Mouse (Mus musculus) cerebellum, adult 9-10 months (tissue): ENCODE measurements around the gene Gm9964.
A peak's percentile ranks its signal among the peaks of the same experiment; 100 is the strongest.
"Not testable (repeated sequence)": the region's sequence is repeated elsewhere in the genome, so short reads cannot be mapped to it uniquely, and the experiment has no call there.

Experiments used
- DNase-seq: peaks from one replicate; pipeline ENCODE4 v3.0.0; 2022

Gm9964 gene

GRCm38 (mm10) chr11:79296856-79297491 lies at the start of gene Gm9964:
TSS of gene Gm9964 (minus strand) at chr11:79296906.
- DNase-seq: no peak

GRCm38 (mm10) chr11:79339808-79340781 lies 43.4 kb upstream of the Gm9964 start:
- DNase-seq: peak; percentile 47

GRCm38 (mm10) chr11:79339234-79339807 lies 42.6 kb upstream of the Gm9964 start, which contains the start of gene Nf1:
TSS of gene Nf1 (plus strand) at chr11:79339693.
- peak; percentile 97 for DNase-seq

GRCm38 (mm10) chr11:79338621-79339020 lies 41.9 kb upstream of the Gm9964 start:
- DNase-seq: no peak

GRCm38 (mm10) chr11:79336722-79337267 lies 40.1 kb upstream of the Gm9964 start:
- DNase-seq: no peak

- no peak for DNase-seq
These were observed 38.4 kb upstream of the Gm9964 start for GRCm38 (mm10) chr11:79335077-79335476.

GRCm38 (mm10) chr11:79329585-79329984 lies 32.9 kb upstream of the Gm9964 start:
- DNase-seq: no peak

- no peak for DNase-seq
These were observed 31.4 kb upstream of the Gm9964 start for GRCm38 (mm10) chr11:79328060-79328459.

- DNase-seq: no peak
These were observed 30.4 kb upstream of the Gm9964 start for GRCm38 (mm10) chr11:79327106-79327505.

GRCm38 (mm10) chr11:79325663-79326062 lies 29.0 kb upstream of the Gm9964 start:
- DNase-seq: no peak

GRCm38 (mm10) chr11:79323985-79324685 lies 27.4 kb upstream of the Gm9964 start:
- no peak for DNase-seq

GRCm38 (mm10) chr11:79319807-79320206 lies 23.1 kb upstream of the Gm9964 start:
- no peak for DNase-seq

- no peak for DNase-seq
These were observed 20.2 kb upstream of the Gm9964 start for GRCm38 (mm10) chr11:79316807-79317345.

- DNase-seq: no peak
These were observed 13.8 kb upstream of the Gm9964 start for GRCm38 (mm10) chr11:79310467-79310866.

- no peak for DNase-seq
These were observed 11.0 kb upstream of the Gm9964 start for GRCm38 (mm10) chr11:79307560-79308200.

- DNase-seq: no peak
These were observed 10.3 kb upstream of the Gm9964 start for GRCm38 (mm10) chr11:79306996-79307395.

- no peak for DNase-seq
These were observed 9.8 kb upstream of the Gm9964 start for GRCm38 (mm10) chr11:79306510-79306909.

- no peak for DNase-seq
These were observed 9.1 kb upstream of the Gm9964 start for GRCm38 (mm10) chr11:79305697-79306340.

GRCm38 (mm10) chr11:79304245-79304644 lies 7.5 kb upstream of the Gm9964 start:
- DNase-seq: not testable (repeated sequence)

GRCm38 (mm10) chr11:79303109-79303508 lies 6.4 kb upstream of the Gm9964 start:
- no peak for DNase-seq
